Mouse (Mus musculus) A20 (cell line): Measurements from ENCODE around the gene Ccdc144b.

Source experiments
- DNase-seq: peaks from one replicate; pipeline ENCODE4 v3.0.0-alpha.2; 2011; ENCODE audit warnings: low read depth, low spot score

Ccdc144b gene

DNA sequence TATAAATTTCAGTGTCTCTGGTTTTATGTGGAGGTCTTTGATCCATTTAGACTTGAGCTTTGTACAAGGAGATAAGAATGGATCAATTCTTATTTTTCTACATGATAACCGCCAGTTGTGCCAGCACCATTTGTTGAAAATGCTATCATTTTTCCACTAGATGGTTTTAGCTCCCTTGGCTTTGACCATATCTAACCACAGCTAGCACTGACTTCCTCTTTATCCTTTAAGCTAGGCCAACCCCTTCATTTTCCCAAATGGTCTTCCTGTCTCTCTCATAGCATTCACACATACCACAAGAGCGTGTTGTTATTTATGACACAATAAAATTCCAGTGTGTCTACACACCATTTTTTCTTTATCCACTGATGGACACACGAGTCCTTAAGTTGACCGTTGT, 23.4 kb downstream of the Ccdc144b start:
- DNase-seq = no peak

DNA sequence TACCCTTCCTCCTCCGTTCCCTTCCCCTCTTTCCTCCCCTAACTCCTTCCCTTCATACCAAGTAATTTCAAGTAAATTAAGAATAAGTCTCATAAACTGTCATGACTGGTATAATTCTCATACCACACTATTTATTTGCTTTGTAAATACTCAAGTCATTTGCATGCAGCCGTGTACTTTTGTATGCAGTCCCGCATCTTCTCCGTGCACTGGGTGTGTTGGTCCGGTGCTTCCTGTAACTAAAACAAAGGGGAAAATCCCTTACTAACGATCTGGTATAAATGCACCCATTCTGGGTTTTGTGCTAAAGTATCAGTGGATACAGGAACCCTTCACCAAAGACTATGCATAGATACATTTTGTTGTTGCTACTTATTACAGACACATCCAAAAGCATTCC, 27.6 kb downstream of the Ccdc144b start:
- DNase-seq = peak; percentile 58

DNA sequence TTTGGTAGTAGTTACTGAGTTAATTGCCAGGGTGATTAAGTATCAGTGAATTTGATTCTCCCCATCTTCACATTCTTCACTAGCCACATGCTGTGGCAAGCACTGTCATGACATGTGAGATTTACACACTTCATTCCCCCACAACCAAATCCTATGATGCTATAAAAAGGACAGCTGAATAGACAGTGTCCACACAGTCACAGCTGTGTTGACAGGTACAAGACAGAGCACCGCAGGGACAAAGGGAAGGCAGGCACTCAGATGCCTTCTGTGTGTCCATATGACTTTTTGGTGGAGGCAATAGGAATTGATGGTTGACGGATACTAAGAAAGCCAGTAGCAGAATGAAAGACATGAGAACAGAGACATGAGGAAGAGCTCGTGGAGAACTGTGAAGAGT, 42.1 kb downstream of the Ccdc144b start:
- DNase-seq = no peak

DNA sequence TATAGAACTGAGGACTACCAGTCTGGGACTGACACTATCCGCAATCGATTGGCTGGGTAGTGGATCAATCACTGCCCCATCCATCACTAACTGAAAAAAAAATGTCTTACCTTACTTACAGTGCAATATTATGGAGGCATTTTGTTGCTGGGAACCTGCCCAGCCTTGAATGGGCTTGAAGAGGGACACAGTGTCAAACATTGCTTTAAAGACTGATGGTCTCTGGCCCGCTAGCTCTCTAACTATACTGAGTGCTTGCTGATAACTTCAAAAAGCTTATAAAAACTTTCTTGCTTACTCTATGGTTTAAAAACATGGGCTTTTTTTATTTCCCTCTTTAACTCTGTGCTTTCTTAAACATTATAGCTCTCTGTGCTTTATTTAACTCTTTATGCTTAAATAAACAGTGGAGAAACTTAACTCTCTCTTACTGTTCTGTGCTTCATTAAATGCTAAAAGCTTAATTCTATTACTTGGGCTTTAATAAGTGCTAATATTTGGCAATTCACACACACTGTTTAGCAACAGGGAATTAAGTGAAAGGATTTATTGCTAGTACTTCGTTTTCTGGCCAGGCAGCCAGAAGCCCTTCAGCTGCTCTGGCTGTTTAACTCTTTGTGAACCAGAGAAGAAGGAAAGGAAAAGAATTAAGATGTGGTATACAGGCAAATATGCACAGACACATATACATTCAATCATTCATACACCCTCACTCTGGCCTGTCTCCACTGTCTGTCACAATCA, 44.8 kb downstream of the Ccdc144b start:
- no peak for DNase-seq

- DNase-seq = no peak
Measured at GRCm38 (mm10) chr3:36004028-36004895, 49.1 kb downstream of the Ccdc144b start.

- DNase-seq = peak; percentile 98
Measured at GRCm38 (mm10) chr3:36000275-36001239, 52.8 kb downstream of the Ccdc144b start, which contains the start of gene Mccc1. TSS of gene Mccc1 (minus strand) at chr3:36000678.

- DNase-seq = no peak
Measured at GRCm38 (mm10) chr3:35994552-35995531, 58.5 kb downstream of the Ccdc144b start.

GRCm38 (mm10) chr3:35990715-35991114, 62.6 kb downstream of the Ccdc144b start:
- DNase-seq = no peak

DNA sequence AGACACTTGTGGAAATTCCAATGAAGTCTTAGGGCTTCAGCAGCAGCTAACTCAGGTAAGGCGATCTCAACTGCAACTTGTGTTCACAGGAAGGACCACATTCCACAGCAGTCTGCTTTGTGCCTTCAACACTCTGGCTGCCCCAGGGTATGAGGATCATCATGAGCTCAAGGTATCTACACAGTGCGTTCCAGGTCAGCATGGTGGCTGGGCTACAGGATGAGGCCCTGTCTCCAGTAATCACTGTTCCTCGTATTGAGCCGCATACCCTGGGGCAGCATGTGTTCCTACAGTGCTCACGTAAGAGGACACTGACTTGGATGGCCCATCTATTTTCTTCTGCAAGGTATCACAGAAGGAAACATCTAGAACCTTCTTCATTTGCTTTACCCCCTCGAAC, 65.3 kb downstream of the Ccdc144b start:
- DNase-seq = no peak

DNA sequence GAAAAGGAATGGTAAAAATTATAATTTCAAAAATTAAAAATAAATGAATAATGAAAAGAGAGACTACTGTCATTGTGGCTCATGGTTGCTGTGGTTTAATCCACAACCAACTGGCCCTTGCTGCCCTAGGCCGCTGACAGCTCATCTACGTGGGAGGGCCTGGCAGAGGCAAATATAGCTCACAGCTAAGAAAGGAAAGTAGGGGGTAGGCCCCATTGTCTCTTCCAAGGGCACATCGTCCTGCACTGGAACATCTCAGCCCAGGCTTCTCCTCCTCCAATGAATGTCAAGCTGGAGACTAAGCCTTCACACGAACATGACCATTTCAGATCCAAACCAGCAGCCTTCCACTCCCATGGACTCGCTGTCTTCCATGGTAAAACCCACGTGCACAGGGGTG, 67.1 kb downstream of the Ccdc144b start:
- DNase-seq = no peak

- DNase-seq = peak; percentile 70
Measured at GRCm38 (mm10) chr3:35973551-35973950, 79.8 kb downstream of the Ccdc144b start.

- peak; percentile 56 for DNase-seq
Measured at GRCm38 (mm10) chr3:35972985-35973384, 80.4 kb downstream of the Ccdc144b start.

- DNase-seq = no peak
Measured at GRCm38 (mm10) chr3:35971149-35971548, 82.2 kb downstream of the Ccdc144b start.

GRCm38 (mm10) chr3:35970441-35970840, 82.9 kb downstream of the Ccdc144b start:
- DNase-seq = no peak

DNA sequence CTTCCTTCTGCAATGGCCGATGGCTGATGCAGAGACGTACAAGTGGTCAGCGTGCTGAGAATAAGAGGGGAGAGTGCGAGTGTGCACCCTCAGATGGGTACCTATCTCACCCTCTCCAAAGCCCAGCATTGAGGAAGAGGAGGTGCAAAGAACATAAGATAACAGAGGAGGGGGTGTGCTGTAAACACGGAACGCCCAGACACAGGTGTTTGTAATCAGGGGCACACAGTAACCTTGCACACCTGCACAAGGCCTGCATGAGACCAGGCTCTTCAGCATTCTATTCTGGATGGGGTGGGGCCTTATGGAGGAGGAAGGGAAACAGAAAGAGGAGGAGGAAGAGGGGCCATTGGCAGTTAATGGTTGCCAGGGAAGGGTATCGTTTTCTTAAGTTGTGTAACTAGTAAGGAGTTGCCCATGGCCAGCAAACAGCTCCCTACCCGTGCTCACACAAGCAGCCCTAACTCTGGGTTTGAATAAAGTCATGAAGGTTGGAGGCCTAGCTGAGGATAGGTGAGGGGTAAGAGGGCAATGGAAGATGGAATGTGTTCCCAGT, 85.9 kb downstream of the Ccdc144b start:
- peak; percentile 57 for DNase-seq

DNA sequence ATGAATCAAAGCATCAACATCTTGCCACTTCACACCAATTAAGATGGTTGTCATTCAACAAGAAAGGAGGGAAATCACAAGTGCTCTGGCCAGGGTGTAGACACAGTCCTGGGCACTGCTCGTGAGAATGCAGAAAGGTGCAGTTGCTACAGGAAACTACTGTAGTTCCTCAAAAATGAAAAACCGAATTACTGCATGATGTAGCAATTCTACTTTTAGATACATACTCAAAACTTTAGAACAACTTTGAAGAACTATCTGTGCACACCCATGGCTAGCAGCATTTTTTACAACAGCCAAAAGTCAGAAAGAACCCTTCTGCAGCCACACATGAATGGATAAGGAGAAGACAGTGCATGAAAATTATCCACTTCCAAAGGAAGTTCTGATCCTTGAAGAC, 86.9 kb downstream of the Ccdc144b start:
- DNase-seq = peak; percentile 58

DNA sequence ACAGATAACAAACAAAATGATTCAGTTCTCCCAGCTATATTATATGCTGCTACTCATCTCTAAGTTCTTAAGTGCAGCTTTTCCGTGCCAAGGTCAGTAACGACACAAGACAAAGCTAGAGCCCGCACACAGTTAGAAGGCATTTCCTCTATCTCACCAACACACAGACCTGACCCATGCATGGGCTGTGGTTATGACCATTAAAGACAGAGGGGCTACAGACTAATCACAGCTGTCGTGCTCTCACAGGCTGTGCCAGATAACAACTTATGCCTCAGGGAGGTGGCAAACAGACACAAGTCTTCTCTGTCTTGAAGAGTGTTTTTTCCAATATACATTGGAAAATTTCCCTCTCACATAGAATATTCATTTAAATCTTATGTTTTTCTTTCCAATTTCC, 88.4 kb downstream of the Ccdc144b start:
- DNase-seq = no peak

- DNase-seq = no peak
Measured at GRCm38 (mm10) chr3:35963921-35964320, 89.4 kb downstream of the Ccdc144b start.

DNA sequence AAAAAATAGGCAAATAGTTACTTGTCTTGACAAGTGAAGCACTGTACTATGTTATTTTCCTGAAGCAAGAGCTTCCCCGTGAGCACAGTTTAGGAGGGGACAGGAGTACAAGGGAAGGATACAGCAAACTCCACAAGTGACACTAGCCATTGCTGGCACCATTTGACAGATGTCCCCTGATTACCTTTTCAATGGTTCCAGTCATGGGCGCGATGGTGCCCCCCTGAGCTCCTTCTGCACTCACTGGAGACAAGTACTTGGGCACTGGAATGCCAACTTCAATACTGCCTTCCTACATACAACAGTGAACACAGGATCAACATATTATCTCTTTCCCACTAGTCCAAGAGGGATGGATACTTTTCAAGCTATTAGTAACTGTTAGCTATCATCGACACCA, 89.9 kb downstream of the Ccdc144b start:
- no peak for DNase-seq

- DNase-seq = peak; percentile 22
Measured at GRCm38 (mm10) chr3:35962967-35963366, 90.4 kb downstream of the Ccdc144b start.
